Mouse (Mus musculus) WW6 (cell line): Measurements from ENCODE around the gene Cyp51.
"Not testable (repeated sequence)": the region's sequence is repeated elsewhere in the genome, so short reads cannot be mapped to it uniquely, and the experiment has no call there.

ENCODE experiments used
- DNase-seq: peaks from one replicate; pipeline ENCODE4 v3.0.0-alpha.2; 2013; ENCODE audit warnings: low read depth, low spot score

The Cyp51 gene

DNA sequence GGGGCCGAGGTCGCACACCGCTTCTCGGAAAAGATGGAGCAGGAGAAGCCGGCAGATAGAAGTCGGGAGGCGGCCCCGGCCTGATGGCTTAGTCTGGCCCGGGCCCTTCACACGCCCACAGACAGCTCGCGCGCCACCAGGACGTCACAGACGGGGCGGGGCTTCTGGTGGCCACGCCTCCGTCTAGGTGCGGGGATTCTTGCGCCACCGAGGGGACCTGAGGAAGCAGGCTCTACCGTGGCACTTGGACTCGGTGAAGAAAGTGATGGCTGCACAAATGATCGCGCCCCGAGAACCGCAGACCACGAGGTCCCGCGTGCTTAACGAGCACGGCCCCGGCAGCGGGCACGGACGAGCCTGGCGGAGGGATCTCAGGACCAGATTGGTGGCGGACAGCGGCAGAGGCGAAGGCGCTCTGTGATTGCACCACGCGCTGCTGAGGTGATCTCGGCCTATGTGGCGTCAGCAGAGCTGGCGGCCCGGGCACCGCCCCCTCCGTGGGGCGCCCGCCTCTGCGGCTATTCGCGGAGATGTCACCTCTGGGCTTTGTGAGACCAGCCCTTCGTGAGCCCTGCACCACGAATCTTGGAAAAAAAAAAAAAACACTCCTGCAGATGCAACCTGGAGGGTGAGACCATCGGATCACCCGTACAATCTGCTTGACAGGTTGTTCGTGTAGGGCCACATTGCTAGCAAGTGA lies at the start of gene Cyp51:
Cyp51 (minus strand) TSS at position 406 of the 700 bp plus-strand sequence.
- peak; percentile 81 for DNase-seq

DNA sequence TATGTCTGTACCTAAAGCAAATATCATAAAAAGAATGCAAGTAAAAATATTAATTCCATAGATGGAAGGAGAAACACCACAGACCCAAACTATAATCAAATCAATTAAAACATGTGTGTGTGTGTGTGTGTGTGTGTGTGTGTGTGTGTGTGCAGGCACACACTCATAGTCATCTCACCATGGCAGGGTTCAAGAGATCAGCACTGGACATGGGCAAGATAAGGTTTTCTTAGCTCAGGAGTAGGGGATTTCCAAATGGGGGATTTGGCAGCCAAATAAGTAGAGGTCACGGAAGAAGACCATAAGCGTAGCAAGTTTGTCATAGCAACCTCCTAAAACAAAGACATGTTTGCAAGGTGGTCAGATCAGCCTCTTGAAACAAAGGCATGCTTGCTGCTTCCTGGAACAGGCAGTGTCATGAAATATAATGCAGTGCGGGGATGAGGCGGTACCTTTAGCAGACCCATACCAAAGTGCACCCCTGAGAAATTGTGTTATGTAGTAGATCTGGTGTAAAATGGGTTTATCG lies 8.1 kb upstream of the Cyp51 start:
- no peak for DNase-seq

GRCm38 (mm10) chr5:4107056-4107455 lies 2.5 kb upstream of the Cyp51 start:
- not testable (repeated sequence) for DNase-seq

DNA sequence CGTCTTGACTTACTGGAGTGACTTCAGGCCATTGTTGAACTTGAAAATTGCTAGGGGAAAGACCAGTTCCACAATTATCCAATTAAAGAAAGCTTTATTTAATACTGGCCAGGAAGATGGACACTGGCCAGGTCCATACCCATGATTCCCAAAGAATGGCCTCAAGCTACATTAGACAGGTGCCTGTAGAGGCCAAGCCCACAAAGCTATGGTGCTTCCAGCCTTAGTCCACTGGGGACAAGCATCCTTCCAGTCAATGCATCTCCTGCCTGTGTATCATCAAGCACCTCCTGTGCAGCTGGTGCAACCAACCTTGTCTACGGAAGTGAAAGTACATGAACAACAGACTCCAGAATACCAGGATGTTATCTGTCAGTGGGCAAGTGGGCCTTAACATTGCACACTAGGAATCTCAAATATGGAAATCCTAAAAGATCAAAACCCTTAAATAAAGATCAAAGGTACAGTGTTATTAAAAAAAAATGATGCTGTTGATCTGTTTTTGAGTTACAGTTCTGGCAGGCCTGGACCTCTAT lies 1.2 kb upstream of the Cyp51 start:
- no peak for DNase-seq

DNA sequence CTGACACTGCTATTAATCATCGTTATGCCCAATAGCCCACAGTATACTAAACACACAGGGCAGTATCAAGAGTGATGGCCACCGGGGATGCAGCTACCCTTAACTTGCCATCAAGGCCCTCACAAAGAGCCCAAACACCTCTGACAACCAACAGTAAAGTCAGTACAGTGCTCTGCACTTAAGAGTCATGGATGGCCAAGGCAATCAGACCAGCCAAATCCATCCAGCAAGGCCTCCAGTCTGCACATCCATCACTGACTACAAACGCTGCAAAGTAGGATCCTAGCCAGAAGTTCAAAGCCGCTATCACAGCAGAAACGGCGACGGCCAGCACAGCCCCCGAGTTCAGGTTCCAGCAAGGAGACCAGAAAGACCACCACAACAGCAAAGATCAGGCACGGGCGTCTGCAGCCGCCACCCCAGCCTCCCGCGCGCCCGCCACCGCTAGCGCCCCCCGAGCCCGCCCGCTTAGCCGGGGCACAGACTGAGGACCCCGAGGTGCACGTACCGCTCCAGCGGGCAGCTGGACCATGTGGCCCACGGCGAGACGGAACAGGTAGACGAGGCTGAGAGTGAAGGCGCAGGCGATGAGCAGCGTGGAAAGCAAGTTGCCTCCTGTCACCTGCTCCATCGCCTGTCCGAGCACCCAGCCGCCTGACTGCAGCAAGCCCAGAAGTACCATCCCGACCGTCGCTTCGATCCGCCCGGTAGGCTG lies 763 bp downstream of the Cyp51 start:
- no peak for DNase-seq

GRCm38 (mm10) chr5:4101770-4102169 lies 2.8 kb downstream of the Cyp51 start:
- no peak for DNase-seq

DNA sequence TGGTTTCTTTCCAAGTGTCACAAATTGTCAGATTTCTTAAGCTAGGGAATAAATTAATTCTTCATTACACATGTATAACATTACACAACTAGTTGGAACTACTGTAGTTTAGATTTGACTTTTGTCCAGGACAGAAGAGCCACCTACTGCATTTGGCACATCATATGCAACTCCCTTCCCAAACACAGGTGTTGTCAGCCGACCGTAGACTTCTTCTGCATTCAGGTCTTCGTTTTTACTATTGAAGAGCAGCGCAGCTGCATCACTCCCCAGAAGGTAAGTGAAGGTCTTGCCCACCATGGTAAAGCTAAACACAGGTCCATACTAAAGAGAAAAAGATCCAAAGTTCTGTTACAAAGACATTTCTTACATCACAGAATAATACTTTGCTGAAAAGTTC lies 3.5 kb downstream of the Cyp51 start:
- DNase-seq: no peak

GRCm38 (mm10) chr5:4094471-4094870 lies 10.1 kb downstream of the Cyp51 start:
- DNase-seq: no peak

- no peak for DNase-seq
Observed at GRCm38 (mm10) chr5:4088190-4088589, 16.4 kb downstream of the Cyp51 start.

- DNase-seq: no peak
Observed at GRCm38 (mm10) chr5:4086309-4086708, 18.2 kb downstream of the Cyp51 start.

- DNase-seq: no peak
Observed at GRCm38 (mm10) chr5:4084948-4085347, 19.6 kb downstream of the Cyp51 start.

- no peak for DNase-seq
Observed at GRCm38 (mm10) chr5:4081513-4081912, 23.0 kb downstream of the Cyp51 start.

DNA sequence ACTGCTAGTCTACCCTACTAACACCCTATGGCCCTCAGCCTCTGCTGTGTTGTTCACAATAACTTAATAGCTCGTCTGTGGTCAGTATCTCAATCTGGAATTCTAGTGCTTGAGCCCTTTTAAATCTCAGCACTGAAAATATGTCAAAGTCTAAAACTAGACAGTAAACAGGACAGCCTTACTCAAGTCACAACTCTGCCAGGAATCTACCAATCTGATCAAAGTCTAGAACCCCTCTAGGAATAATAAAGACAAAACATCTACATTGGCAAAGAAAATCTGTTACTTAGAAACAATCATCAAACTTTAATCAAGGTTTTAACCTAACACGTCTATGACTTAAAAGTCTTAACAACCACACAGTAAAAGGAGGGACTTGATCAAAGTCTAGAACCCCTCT lies 23.7 kb downstream of the Cyp51 start:
- no peak for DNase-seq

- no peak for DNase-seq
Observed at GRCm38 (mm10) chr5:4079086-4079485, 25.5 kb downstream of the Cyp51 start.

DNA sequence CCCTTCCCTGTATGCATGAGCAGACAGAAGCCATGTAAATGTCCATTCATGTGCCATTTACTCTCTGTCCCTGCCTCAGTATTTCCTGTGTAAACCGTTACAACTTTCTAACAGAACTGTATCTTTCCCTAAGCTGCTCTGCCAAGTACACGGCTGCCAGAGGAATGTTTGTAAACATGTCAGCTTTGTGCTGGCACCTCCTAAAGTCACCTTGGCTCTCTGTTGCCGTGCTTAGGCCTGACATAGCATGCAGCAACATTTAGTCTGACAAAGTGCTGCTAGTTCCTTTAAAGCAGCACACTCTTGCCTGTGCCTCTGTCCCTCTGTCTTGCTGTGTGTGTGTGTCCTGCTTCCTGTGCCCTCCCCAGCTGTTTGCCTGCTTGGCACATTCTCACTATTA lies 37.3 kb downstream of the Cyp51 start:
- no peak for DNase-seq

DNA sequence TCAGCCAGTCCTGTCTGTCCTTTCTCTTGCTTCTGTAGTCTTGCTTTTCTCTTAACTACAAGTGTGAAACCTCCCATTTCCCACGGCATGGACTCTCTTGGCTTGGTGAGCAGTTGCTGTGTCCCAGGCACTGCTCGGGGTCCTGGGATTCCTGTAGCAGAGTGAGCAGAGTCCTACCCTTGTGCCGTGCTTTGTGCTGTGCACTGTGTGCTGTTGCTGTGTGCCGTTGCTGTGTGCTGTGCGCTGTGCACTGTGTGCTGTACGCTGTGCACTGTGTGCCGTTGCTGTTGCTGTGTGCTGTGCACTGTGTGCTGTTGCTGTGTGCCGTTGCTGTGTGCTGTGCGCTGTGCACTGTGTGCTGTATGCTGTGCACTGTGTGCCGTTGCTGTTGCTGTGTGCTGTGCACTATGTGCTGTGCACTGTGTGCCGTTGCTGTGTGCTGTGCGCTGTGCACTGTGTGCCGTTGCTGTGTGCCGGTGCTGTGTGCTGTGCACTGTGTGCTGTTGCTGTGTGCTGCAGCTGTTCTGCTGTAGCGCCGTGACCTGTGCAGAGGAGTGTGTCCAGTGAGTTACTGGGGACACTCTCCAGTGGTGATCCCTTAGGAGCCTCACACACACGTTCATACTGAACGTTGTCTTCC lies 38.0 kb downstream of the Cyp51 start:
- DNase-seq: no peak

DNA sequence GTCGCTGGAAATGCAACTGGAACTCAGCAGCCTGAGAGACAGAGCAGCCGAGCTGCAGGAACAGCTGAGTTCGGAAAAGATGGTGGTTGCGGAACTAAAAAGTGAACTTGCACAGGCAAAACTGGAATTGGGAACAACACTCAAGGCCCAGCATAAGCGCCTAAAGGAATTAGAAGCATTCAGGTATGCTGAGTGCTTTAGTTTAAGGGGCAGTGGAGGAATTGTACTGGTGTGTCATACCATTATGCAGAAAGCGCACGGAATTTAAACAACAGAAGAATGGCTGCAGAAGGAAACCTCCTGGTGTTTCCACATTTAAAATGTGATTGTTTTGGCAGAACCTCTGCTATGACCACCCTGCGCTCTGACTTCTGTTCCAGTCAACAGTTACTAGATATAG lies 44.2 kb downstream of the Cyp51 start:
- DNase-seq: no peak

DNA sequence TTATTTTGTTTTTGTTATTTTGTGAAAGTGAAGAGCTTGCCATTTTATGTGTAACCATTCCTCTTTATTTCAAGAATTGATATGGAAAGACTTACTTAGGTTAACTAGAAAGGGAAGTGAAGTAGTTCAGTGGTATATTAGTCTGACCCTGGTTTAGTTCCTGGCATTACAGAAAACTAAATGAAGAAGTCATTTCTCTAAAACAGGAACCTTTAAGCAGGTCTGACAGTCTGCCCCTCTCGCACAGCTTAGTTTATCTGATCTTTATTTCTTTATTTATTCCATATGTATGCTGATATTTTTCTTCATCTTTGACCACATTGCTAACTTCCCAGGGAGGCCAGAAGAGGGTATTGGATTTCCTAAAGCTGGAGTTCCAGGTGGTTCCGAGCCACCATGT lies 63.6 kb downstream of the Cyp51 start:
- DNase-seq: no peak

DNA sequence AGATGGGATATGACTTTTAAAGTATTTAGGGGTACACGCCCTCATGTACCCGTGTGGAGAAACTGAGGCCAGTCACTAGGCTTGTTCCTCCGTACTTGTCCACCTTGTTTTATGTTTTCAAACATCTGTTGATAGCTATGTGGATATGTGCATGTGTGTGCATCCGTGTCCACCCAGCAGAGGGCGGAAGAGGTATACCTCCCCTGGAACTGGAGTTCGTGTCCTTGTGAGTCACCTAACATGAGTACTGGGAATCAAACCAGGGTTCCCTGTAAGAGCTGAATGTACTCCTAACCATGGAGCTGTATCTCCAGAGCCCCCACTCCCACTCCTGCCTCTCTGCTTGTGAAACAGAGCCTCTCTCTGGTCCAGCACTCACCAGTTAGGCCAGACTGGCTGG lies 64.2 kb downstream of the Cyp51 start:
- peak; percentile 16 for DNase-seq

DNA sequence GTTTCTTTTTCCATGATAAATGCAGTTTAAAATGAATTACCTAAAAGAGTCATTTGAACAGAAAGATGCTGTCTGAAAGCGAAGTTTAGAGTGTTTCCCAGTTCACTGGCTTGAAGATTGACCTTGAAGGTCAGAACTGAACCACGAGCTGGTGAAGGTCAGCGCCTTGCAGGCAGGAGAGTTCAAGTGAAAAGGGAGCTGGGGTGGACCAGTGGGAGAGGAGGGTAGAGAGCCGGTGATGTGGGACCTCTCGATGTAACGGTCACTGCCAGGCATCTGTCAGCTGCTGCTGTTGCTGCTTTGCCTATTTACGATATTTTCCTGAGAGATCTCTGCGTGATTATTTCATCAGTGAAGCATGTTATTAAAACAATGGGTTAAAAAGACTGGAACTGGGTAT lies 65.2 kb downstream of the Cyp51 start:
- no peak for DNase-seq

DNA sequence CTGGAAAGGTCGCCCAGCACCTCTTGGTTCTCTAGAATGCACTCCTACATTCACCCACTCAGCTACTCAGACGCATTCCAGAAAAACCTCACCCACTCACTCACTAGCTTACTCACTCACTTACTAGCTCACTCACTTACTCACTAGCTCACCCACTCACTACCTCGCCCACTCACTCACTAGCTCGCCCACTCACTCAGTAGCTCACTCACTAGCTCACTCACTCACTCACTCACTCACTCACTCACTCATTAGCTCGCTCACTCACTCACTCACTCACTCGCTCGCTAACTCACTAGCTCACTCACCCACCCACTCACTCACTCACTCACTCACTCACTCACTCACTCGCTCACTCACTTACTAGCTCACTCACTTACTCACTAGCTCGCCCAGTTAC lies 67.9 kb downstream of the Cyp51 start:
- peak; percentile 74 for DNase-seq

GRCm38 (mm10) chr5:4031846-4032245 lies 72.7 kb downstream of the Cyp51 start:
- DNase-seq: no peak
